Mouse (Mus musculus): ENCODE results near the gene Zfp148.
"Not testable (repeated sequence)": the region's sequence is repeated elsewhere in the genome, so short reads cannot be mapped to it uniquely, and the experiment has no call there.

Gene Zfp148

GRCm38 (mm10) chr16:33381614-33382245 lies 1.1 kb downstream of the Zfp148 start:
- DNase-seq (ENCODE audit: low spot score in 2 of 2) = no peak

DNA sequence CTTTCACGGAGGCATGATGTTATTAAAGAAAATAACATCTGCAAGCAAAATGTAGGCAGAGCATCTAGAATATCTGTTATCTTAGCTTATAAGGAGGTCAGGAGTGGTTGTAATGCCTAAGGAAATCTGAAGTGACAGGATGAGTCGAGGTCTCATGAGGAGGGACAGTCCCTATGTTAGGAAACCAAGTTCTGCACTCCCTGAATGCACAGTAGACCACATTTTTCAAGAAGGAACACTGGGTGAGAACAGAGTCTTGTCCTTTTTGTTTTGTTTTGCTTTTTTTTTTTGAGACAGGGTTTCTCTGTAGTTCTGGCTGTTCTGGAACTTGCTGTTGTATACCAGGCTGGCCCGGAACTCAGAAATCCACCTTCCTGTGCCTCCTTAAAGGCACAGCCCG lies 1.7 kb downstream of the Zfp148 start:
- no peak for DNase-seq (ENCODE audit: low spot score in 2 of 2)

GRCm38 (mm10) chr16:33383584-33383983 lies 2.9 kb downstream of the Zfp148 start:
- no peak for DNase-seq (ENCODE audit: low spot score in 2 of 2)

DNA sequence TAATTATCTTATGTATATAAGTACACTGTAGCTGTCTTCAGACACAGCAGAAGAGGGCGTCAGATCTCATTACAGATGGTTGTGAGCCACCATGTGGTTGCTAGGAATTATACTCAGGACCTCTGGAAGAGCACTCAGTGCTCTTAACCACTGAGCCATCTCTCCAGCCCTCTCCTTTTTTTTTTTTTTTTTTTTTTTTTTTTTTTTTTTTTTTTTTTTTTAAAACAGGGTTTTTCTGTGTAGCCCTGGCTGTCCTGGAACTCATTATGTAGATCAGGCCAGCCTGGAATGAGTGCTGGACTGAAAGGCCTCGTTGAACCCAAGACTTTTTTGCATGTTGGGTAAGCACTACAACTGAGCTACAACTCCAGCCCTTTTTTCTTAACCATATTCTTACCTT lies 3.4 kb downstream of the Zfp148 start:
- DNase-seq (ENCODE audit: low spot score in 2 of 2) = not testable (repeated sequence)

- DNase-seq (ENCODE audit: low spot score in 2 of 2) = no peak
These were observed 6.4 kb downstream of the Zfp148 start for GRCm38 (mm10) chr16:33387013-33387412.

DNA sequence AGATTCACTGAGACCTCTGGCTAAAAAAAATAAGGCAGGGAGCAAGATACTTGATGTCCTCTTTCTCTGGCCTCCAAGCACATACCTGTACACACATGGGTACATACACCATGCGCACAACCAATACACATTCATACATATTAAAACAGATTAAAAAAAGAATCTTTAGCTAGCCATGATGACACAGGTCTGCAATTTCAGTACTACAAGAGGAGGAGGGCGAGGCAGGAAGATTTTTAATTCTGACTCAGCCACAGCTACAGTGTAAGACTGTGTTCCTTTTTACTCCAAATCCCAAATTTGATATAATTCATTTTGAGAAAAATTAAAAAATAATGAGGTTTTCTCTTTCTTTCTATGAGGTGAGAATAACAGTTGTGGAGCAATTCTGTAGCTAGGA lies 6.8 kb downstream of the Zfp148 start:
- DNase-seq (ENCODE audit: low spot score in 2 of 2) = no peak

DNA sequence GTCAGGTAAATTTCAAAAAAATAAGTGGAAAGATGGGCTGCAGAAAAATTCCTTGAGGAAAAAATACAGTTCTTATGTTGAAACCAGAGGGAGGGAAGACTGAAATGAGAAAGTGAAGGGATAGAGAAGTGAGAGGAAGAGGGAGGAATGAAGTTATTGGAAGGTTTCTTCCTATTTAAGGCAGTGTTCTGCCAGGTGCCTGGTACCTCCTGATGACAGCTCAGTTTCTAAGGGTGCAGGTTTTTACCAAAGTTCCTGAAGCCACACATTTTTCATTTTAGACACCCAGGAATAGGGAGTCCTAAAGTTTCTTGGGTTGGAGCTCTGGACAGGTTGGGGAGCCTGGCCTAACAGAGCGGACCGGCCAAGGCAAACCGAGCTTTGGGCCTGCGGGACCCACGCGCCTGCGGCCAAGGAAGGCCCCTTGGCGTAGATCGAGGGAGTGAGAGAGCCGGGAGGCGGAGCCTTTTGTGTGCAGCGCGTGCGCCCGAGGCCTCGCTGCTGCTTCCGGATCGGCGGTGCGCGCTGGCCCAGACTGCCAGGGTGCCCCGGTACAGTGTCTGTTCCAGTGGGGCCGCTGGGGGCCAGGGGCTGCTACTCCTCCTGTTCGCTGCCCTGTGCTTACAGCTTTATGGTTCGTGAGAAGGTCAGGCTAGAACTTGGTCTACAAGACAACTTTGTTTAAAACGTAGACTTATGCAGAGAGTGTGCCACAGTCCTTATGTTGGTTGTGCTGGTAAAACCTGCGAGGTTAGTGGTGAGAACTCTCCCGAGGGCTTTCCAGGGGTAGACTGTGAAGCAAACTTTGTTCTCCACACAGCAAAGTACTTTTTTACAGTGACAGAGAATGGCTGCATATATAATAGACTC lies 19.5 kb downstream of the Zfp148 start:
- peak; percentile 21 to 37 for DNase-seq (ENCODE audit: low spot score in 2 of 2)

- no peak for DNase-seq (ENCODE audit: low spot score in 2 of 2)
These were observed 20.3 kb downstream of the Zfp148 start for GRCm38 (mm10) chr16:33400943-33401342.

GRCm38 (mm10) chr16:33403258-33403657 lies 22.6 kb downstream of the Zfp148 start:
- no peak for DNase-seq (ENCODE audit: low spot score in 2 of 2)

DNA sequence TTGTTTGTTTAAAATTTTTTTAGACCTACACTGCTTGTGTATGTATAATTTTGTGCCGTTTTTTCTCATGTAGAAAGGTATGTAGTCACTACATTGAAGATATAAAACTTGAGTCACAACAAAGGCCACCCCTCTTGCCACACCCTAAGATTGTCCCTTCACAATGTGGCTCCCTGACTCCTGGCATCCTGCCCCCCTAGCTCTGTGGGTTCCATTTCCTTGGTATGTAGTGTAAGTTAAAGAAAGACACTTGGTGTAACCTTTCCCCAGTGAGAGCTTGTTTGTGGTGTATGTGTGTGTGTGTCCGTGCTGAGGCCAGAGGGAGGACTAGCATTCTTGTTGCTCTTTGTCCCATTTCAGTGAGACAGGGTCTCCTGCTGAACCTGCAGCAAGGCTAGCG lies 23.4 kb downstream of the Zfp148 start:
- DNase-seq (ENCODE audit: low spot score in 2 of 2) = no peak

GRCm38 (mm10) chr16:33405487-33405886 lies 24.9 kb downstream of the Zfp148 start:
- DNase-seq (ENCODE audit: low spot score in 2 of 2) = no peak

GRCm38 (mm10) chr16:33410151-33410550 lies 29.5 kb downstream of the Zfp148 start:
- no peak for DNase-seq (ENCODE audit: low spot score in 2 of 2)

- DNase-seq (ENCODE audit: low spot score in 2 of 2) = no peak
These were observed 30.0 kb downstream of the Zfp148 start for GRCm38 (mm10) chr16:33410605-33411004.

DNA sequence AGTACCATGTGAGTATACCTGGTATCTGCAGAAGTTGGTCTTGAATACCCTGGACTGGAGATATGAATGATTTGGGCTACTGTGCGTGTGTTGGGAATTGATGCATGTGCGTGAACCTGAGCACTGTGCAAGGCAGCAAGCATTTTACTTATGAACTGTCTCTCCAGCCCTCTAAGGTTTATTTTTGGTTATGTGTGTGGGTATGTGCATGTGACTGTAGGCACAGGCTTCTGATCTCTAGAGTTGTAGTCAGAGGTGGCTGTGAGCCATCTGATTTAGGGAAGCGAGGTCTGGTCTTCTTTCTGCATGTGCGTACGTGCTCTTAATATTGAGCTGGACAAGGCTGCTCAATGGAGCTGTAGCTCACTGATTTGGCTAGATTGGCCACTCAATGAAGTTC lies 33.6 kb downstream of the Zfp148 start:
- DNase-seq (ENCODE audit: low spot score in 2 of 2) = no peak

DNA sequence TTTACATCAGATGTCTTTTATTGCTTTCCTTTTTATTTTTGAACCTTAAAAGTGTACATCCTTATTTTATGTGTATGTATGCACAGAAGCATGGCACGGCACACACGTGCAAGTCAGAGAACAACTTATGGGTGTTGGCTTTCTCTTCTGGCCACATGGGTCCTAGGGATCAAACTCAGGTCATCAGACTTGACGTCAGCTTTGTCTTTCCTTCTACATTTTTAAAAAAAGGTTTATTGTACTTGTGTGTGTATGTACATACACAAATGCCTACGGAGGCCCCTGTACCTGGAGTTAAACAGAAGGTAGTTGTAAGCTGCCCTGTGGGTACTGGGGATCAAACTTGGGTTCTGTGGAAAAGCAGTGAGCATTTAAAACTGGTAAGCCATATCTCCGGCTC lies 35.0 kb downstream of the Zfp148 start:
- no peak for DNase-seq (ENCODE audit: low spot score in 2 of 2)

- no peak for DNase-seq (ENCODE audit: low spot score in 2 of 2)
These were observed 47.7 kb downstream of the Zfp148 start for GRCm38 (mm10) chr16:33428327-33428726.

DNA sequence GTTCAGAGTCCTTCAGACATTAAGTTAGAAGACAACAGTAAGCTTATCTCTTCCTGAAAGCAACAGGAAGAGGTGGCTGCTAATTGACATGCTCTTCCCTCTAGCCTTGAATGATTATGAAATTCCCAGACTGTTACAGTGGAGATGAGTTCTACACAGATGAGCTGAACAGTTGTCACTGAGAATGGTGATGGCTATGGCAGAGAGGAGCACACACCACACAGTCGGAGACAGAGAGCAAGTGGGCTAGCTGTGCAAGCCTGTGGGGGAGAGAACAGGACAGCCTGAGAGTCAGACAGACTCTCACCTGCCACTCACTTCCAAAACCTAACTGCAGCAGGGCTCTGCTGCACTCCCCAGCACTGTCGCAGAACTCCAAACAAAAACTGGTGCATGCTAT lies 51.0 kb downstream of the Zfp148 start:
- DNase-seq (ENCODE audit: low spot score in 2 of 2) = no peak

GRCm38 (mm10) chr16:33441065-33441464 lies 60.4 kb downstream of the Zfp148 start:
- DNase-seq (ENCODE audit: low spot score in 2 of 2) = no peak

- no peak for DNase-seq (ENCODE audit: low spot score in 2 of 2)
These were observed 66.2 kb downstream of the Zfp148 start for GRCm38 (mm10) chr16:33446830-33447229.

- DNase-seq (ENCODE audit: low spot score in 2 of 2) = no peak
These were observed 73.2 kb downstream of the Zfp148 start for GRCm38 (mm10) chr16:33453826-33454225.

- DNase-seq (ENCODE audit: low spot score in 2 of 2) = no peak
These were observed 73.7 kb downstream of the Zfp148 start for GRCm38 (mm10) chr16:33454306-33454705.

GRCm38 (mm10) chr16:33455263-33455910 lies 74.8 kb downstream of the Zfp148 start:
- DNase-seq (ENCODE audit: low spot score in 2 of 2) = no peak

DNA sequence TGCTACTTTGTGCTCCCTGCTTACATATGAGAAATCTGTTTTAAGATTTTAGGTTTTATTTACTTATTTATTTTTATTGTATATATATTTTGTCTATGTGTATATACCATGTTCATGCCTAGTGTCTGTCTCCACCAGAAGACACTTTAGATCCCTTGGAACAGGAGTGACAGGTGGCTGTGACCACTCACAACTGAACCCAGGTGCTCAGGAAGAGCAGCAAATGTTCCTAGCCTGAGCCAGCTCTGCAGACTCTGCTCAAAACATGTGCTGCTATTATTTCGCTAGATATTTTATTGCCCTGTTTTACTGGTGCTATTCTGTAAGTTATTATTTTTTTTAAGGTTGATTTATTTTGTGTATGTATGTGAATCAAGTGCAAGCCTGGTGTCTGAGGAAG lies 78.5 kb downstream of the Zfp148 start:
- no peak for DNase-seq (ENCODE audit: low spot score in 2 of 2)
